Mouse (Mus musculus) lung, embryonic 15.5 days (tissue): ENCODE measurements around the gene Men1. TPM values are rescaled to one million over a fixed set of nuclear protein-coding genes. Genes with fewer than 3 reads are reported as not detected.
A peak's percentile ranks its signal among the peaks of the same experiment; 100 is the strongest.

Source experiments
- ATAC-seq: fragments of 200-750 bp; cut with Nextera tagmentation; 2 replicates; pipeline ENCODE4 v1.8.0; 2017; ENCODE audit warnings: moderate number of reproducible peaks, borderline replicate concordance; ENCODE audit not compliant: low FRiP score, low TSS enrichment; ENCODE audit errors: extremely low read depth
- H3K27ac ChIP-seq: fragments of 300-500 bp; sonication (generic); 2 replicates; pipeline ENCODE4 v1.5.1; 2015; ENCODE audit warnings: moderate library complexity, mild to moderate bottlenecking, inconsistent platforms
- H3K27me3 ChIP-seq: fragments of 300-500 bp; sonication (generic); 2 replicates; pipeline ENCODE4 v1.6.1; 2015; ENCODE audit warnings: inconsistent platforms
- H3K36me3 ChIP-seq: fragments of 300-500 bp; sonication (generic); 2 replicates; pipeline ENCODE4 v1.6.1; 2015; ENCODE audit warnings: inconsistent platforms
- H3K4me1 ChIP-seq: fragments of 300-500 bp; sonication (generic); 2 replicates; pipeline ENCODE4 v1.6.1; 2015; ENCODE audit warnings: inconsistent platforms
- H3K4me2 ChIP-seq: fragments of 300-500 bp; sonication (generic); 2 replicates; pipeline ENCODE4 v1.6.1; 2015; ENCODE audit warnings: inconsistent platforms, mild to moderate bottlenecking, moderate library complexity
- H3K4me3 ChIP-seq: fragments of 300-500 bp; sonication (generic); 2 replicates; pipeline ENCODE4 v1.5.1; 2015; ENCODE audit warnings: mild to moderate bottlenecking, inconsistent platforms
- H3K9ac ChIP-seq: fragments of 300-500 bp; sonication (generic); 2 replicates; pipeline ENCODE4 v1.6.1; 2015; ENCODE audit warnings: inconsistent platforms
- H3K9me3 ChIP-seq: fragments of 300-500 bp; sonication (generic); 2 replicates; pipeline ENCODE4 v1.6.1; 2016; ENCODE audit warnings: inconsistent platforms
- WGBS: fragments of 180-500 bp; shearing (Covaris S2); methylation state at CpG from one replicate; pipeline ENCODE4 v1.1.7; 2015; 5-methylcytosine and 5-hydroxymethylcytosine counted together
- polyA plus RNA-seq: library from polyadenylated mRNA; unstranded; fragments of >200 nt; fragmentation: Nextera tagmentation; extraction: Ambion mirVana; gene quantifications from 2 replicates; pipeline ENCODE4 v1.2.1, GENCODE M21; 2015

Men1 gene
- polyA plus RNA-seq, 1 experiment from 2014 or later = 82.6 TPM

- Histone ChIP-seq H3K9ac (peak overlapping the region; percentile 53; the same call in 1 of the 2 replicates), H3K4me1 (peaks cover 15% of the 10 kb centered on the region), H3K9me3 (no peaks in the 10 kb centered on the region), H3K4me2 (peak overlapping the region; percentile 78), H3K36me3 (peaks cover 36% of the 10 kb centered on the region), H3K27ac (no peak overlapping the region), H3K27me3 (no peaks in the 10 kb centered on the region), H3K4me3 (peak overlapping the region; percentile 61)
- WGBS = 68% methylated on average over 5 of the region's 5 CpGs
- no peak for ATAC-seq
Observed at GRCm38 (mm10) chr19:6342276-6342933, 7.6 kb downstream of the Men1 start.

- Histone ChIP-seq H3K9ac (no peak overlapping the region), H3K4me3 (no peak overlapping the region), H3K36me3 (peaks cover 27% of the 10 kb centered on the region), H3K27ac (no peak overlapping the region), H3K4me2 (peak overlapping the region; percentile 78; the same call in 1 of the 2 replicates), H3K4me1 (peaks cover 16% of the 10 kb centered on the region), H3K27me3 (no peaks in the 10 kb centered on the region), H3K9me3 (no peaks in the 10 kb centered on the region)
- ATAC-seq = no peak
- WGBS = 74% methylated on average over 19 of the region's 19 CpGs
Observed at GRCm38 (mm10) chr19:6343066-6343925, 8.5 kb downstream of the Men1 start.

GRCm38 (mm10) chr19:6343996-6344395 is 9.2 kb downstream of the Men1 start:
- Histone ChIP-seq H3K4me1 (peaks cover 19% of the 10 kb centered on the region), H3K4me3 (no peak overlapping the region), H3K27me3 (no peaks in the 10 kb centered on the region), H3K36me3 (peaks cover 20% of the 10 kb centered on the region), H3K9ac (no peak overlapping the region), H3K9me3 (no peaks in the 10 kb centered on the region), H3K4me2 (no peak overlapping the region), H3K27ac (no peak overlapping the region)
- no peak for ATAC-seq
- WGBS = 88% methylated on average over 5 of the region's 5 CpGs

DNA sequence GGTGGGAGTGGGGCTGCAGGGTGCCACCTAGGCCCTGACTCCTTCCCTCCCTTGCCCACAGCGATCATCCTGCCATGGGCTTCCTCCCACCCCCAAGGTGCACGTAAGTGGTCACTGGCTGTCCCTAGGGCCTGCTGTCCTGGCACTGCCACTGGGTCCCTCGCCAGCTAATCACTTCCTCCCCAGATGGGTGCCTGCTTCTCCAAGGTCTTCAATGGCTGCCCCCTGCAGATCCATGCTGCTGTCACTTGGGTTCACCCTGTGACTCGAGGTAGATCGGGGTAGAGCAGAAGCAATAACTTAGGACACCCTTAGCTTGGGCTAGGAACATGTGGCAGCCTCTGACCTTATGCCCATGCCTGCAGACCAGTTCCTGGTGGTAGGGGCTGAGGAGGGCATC is 11.2 kb downstream of the Men1 start:
- H3K9ac ChIP-seq = no peak overlapping the region
- no peak for ATAC-seq
- no peaks in the 10 kb centered on the region for H3K27me3 ChIP-seq
- H3K4me3 ChIP-seq = no peak overlapping the region
- no peaks in the 10 kb centered on the region for H3K9me3 ChIP-seq
- H3K27ac ChIP-seq = no peak overlapping the region
- H3K4me2 ChIP-seq = no peak overlapping the region
- peaks cover 16% of the 10 kb centered on the region for H3K4me1 ChIP-seq
- WGBS = 87% methylated on average over 5 of the region's 5 CpGs
- H3K36me3 ChIP-seq = 0 out of 2 replicates have a peak, but pooled peaks cover 7% of the 10 kb centered on the region

- H3K36me3 ChIP-seq = 0 out of 2 replicates have a peak, but pooled peaks cover 7% of the 10 kb centered on the region
- H3K4me3 ChIP-seq = no peak overlapping the region
- H3K9ac ChIP-seq = no peak overlapping the region
- ATAC-seq = no peak
- no peak overlapping the region for H3K4me2 ChIP-seq
- peaks cover 16% of the 10 kb centered on the region for H3K4me1 ChIP-seq
- H3K27ac ChIP-seq = no peak overlapping the region
- H3K9me3 ChIP-seq = no peaks in the 10 kb centered on the region
- 76% methylated on average over 10 of the region's 10 CpGs for WGBS
- H3K27me3 ChIP-seq = no peaks in the 10 kb centered on the region
Observed at GRCm38 (mm10) chr19:6346661-6347060, 11.9 kb downstream of the Men1 start.

DNA sequence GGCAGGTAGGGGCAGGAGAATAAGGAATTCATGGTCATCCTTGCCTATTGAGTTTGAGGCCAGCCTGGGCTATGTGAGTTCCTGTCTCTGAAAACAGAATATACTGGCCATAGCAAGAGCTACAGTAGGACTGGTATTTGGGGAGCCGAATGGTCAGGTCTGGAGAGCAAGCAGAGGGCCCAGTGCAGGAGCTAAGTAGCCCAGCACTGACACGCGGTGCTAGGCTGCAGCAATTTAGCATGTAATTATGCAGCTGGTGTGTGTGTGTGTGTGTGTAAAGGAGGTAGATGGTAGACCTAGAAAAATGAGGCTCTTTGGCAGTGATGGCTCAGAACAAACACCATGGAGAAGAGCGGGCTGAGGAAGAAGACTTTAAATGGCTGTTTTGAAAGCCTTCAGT is 12.8 kb downstream of the Men1 start:
- Histone ChIP-seq H3K9me3 (no peaks in the 10 kb centered on the region), H3K36me3 (0 out of 2 replicates have a peak, but pooled peaks cover 7% of the 10 kb centered on the region), H3K27me3 (no peaks in the 10 kb centered on the region), H3K27ac (no peak overlapping the region), H3K9ac (no peak overlapping the region), H3K4me2 (no peak overlapping the region), H3K4me3 (no peak overlapping the region), H3K4me1 (peaks cover 16% of the 10 kb centered on the region)
- WGBS = 98% methylated on average over 4 of the region's 4 CpGs
- ATAC-seq = no peak

- Histone ChIP-seq H3K4me2 (no peak overlapping the region), H3K27ac (peak overlapping the region; percentile 46), H3K9ac (no peak overlapping the region), H3K36me3 (0 out of 2 replicates have a peak, but pooled peaks cover 8% of the 10 kb centered on the region), H3K4me1 (peaks cover 16% of the 10 kb centered on the region), H3K9me3 (no peaks in the 10 kb centered on the region), H3K27me3 (no peaks in the 10 kb centered on the region), H3K4me3 (no peak overlapping the region)
- 52% methylated on average over 9 of the region's 9 CpGs for WGBS
- ATAC-seq = no peak
Observed at GRCm38 (mm10) chr19:6348717-6349116, 13.9 kb downstream of the Men1 start.

DNA sequence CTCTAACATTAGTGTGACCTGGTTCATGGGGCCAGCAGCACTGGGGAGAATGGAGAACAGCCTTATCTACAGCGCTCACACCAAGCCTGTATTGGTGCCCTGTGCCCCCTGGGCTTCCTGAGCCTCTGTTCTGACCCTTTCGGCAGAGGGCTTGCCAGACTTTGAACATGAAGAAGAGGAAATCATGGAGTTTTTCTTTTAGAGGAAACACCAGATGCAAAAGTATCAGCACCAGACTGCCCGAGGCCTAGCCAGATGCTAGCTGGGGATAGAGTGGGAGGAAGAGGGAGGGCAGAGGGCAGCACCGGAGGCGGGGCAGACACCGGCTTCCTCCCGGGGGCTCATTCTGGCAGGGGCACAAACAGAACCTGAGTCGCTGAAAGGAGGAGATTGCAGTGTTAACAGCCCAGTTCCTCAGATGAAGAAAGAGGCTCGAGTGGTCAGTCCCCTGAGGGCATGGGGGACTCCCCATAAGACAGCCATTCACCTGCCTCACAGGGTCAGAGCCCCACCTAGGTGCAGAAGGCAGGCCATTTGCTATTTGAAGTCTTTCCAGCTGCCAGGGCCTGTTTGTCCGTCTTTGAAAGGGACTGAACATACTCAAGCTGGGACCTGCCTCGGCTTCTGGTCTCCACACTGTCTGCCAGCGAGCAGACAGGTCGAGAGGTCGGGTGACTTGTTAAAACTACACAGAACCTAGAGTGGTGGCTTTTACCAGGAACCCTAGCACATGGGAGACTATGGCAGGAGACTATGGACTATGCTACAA is 14.6 kb downstream of the Men1 start:
- Histone ChIP-seq H3K36me3 (peaks cover 12% of the 10 kb centered on the region; the same call in 1 of the 2 replicates), H3K27ac (peak overlapping the region; percentile 46), H3K27me3 (no peaks in the 10 kb centered on the region), H3K4me2 (no peak overlapping the region), H3K9me3 (no peaks in the 10 kb centered on the region), H3K4me1 (peaks cover 16% of the 10 kb centered on the region), H3K4me3 (no peak overlapping the region), H3K9ac (no peak overlapping the region)
- no peak for ATAC-seq
- WGBS = 31% methylated on average over 14 of the region's 14 CpGs

DNA sequence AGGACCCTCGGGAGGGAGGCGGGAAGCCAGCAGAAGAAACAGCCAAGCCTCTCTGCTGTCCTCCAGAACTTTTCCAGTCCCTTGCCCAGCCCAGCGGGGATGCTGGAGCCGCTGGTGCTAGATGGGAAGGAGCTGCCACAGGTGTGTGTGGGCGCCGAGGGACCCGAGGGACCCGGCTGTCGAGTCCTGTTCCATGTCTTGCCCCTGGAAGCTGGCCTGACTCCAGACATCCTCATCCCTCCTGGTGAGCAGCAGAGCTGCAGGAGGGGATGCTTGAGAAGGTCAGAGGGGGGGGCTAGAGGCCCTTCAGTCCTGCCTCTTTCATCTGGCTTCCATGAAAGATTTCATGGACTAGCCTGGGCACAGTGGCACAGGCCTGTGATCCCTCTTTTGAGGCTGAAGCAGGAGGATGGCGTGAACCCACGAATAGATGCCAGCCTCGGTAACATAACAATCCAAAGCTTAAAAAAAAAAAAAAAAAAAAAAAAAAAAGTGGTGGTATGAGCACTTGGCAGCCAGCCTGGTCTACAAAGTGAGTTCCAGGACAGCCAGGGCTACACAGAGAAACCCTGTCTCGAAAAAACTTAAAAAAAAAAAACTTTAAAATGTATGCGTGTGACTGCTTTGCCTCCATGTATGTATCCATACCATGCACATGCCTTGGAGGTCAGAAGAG is 16.8 kb downstream of the Men1 start:
- 60% methylated on average over 14 of the region's 14 CpGs for WGBS
- Histone ChIP-seq H3K4me3 (no peak overlapping the region), H3K9me3 (no peaks in the 10 kb centered on the region), H3K27me3 (no peaks in the 10 kb centered on the region), H3K4me1 (peaks cover 16% of the 10 kb centered on the region), H3K27ac (no peak overlapping the region), H3K36me3 (peaks cover 5% of the 10 kb centered on the region; the same call in 1 of the 2 replicates), H3K9ac (no peak overlapping the region), H3K4me2 (no peak overlapping the region)
- ATAC-seq = no peak

DNA sequence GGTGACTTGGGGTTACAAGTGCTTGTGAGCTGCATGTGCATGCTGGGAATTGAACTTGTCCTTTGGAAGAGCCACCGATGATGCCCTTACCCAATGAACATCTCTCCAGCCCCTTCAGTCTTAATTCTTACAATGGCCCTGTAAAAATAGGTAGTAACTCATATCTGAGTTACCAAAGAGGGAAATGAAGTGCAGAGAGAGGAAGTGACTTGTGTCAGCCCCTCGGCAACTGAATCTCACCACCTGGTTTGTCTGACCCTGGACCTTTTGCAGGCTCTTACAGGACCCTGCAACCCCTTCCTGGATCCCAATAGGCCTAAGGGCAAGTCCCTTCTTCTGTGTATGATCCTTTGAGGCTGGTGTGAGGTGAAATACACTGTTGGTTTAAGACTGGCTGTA is 17.3 kb downstream of the Men1 start:
- no peak overlapping the region for H3K27ac ChIP-seq
- H3K36me3 ChIP-seq = peaks cover 5% of the 10 kb centered on the region; the same call in 1 of the 2 replicates
- H3K27me3 ChIP-seq = no peaks in the 10 kb centered on the region
- WGBS = 71% methylated on average over 2 of the region's 2 CpGs
- no peak overlapping the region for H3K4me2 ChIP-seq
- no peaks in the 10 kb centered on the region for H3K9me3 ChIP-seq
- no peak overlapping the region for H3K9ac ChIP-seq
- H3K4me3 ChIP-seq = no peak overlapping the region
- no peak for ATAC-seq
- H3K4me1 ChIP-seq = peaks cover 16% of the 10 kb centered on the region

GRCm38 (mm10) chr19:6354030-6354429 is 19.3 kb downstream of the Men1 start:
- Histone ChIP-seq H3K4me1 (peaks cover 10% of the 10 kb centered on the region), H3K4me3 (no peak overlapping the region), H3K4me2 (no peak overlapping the region), H3K27me3 (no peaks in the 10 kb centered on the region), H3K9me3 (no peaks in the 10 kb centered on the region), H3K36me3 (peaks cover 5% of the 10 kb centered on the region; the same call in 1 of the 2 replicates), H3K9ac (no peak overlapping the region), H3K27ac (no peak overlapping the region)
- no peak for ATAC-seq
- 67% methylated on average over 7 of the region's 7 CpGs for WGBS
